Mouse (Mus musculus): Measurements from ENCODE around the gene Wdr61. TPM values are rescaled to one million over a fixed set of nuclear protein-coding genes. Genes with fewer than 3 reads are reported as not detected.

Gene Wdr61
- polyA plus RNA-seq, 1 experiment from 2014 or later = 90.1 TPM

- Histone ChIP-seq H3K9ac (ENCODE audit: low read depth, low read length) (no peak overlapping the region), H3K4me1 (ENCODE audit: control insufficient read depth, insufficient read depth, low read depth, low read length) (peaks cover 12% of the 10 kb centered on the region), H3K36me3 (ENCODE audit: control insufficient read depth, insufficient read depth, low read length) (no peaks in the 10 kb centered on the region), H3K9me3 (ENCODE audit: control insufficient read depth, low read length) (no peaks in the 10 kb centered on the region), H3K27me3 (replicated peaks; ENCODE audit: control insufficient read depth, insufficient read depth, low read length) (no peaks in the 10 kb centered on the region), H3K4me2 (ENCODE audit: low read length) (no peak overlapping the region), H3K27ac (ENCODE audit: low read depth, low read length) (no peak overlapping the region), H3K4me3 (ENCODE audit: low read length) (no peak overlapping the region)
- ATAC-seq = no peak
- WGBS = 19% methylated on average over 9 of the region's 9 CpGs
These were observed 2.0 kb upstream of the Wdr61 start for GRCm38 (mm10) chr9:54736284-54736701.

DNA sequence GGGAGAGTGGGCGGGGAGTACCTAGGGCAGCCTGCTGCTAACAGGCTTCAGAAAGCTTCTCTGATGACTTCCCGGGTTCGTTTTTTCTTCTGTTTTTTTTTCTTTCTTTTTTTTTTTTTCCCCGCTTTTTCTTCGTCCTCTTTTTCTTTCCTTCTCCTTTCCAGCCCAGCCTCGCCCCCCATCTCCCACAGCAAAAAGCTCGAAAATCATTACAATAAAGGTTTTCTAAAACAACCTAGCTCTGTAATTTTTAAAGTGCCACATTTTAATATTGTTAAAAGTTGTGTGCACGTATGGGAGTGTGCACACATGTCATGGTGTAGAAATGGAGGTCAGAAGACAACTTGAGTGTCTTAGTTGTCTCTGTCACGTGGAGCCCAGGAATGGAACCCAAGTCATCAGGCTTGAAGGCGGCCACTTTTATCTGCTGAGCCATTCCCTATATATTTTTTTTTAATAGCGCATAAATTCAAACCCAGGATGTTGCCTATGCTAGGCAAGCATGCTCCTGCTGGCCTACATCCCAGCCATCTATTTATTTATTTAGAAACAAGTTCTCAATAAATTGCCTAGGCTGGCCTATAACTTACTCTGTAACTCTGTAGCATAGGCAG lies 427 bp upstream of the Wdr61 start:
- H3K4me3 ChIP-seq (ENCODE audit: low read length) = peak overlapping the region; percentile 63
- peak overlapping the region; percentile 77 for H3K9ac ChIP-seq (ENCODE audit: low read depth, low read length)
- peak overlapping the region; percentile 36; the same call in 1 of the 2 replicates for H3K27ac ChIP-seq (ENCODE audit: low read depth, low read length)
- WGBS = 24% methylated on average over 11 of the region's 11 CpGs
- no peaks in the 10 kb centered on the region for H3K36me3 ChIP-seq (ENCODE audit: control insufficient read depth, insufficient read depth, low read length)
- H3K9me3 ChIP-seq (ENCODE audit: control insufficient read depth, low read length) = no peaks in the 10 kb centered on the region
- peaks cover 12% of the 10 kb centered on the region for H3K4me1 ChIP-seq (ENCODE audit: control insufficient read depth, insufficient read depth, low read depth, low read length)
- H3K27me3 ChIP-seq (replicated peaks; ENCODE audit: control insufficient read depth, insufficient read depth, low read length) = no peaks in the 10 kb centered on the region
- no peak for ATAC-seq
- peak overlapping the region; percentile 77 for H3K4me2 ChIP-seq (ENCODE audit: low read length)

DNA sequence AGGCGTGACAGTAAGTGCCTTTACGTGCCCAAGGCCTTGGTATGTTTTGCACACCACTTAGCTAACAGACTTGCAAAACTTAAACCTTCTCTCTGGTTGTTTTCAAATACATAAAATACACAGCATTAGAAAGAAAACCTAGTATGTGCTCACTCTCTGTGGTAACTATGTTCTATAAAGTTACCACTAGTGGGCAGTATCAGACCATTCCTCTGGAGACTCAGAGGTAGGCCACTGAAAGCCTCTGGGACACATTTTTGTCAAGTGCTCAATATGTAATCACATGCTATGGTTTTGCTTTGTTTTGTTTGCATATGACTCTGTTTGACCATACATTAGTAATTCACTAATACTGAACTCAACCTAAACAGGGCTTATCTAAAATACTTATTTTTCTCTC lies 2.2 kb downstream of the Wdr61 start:
- Histone ChIP-seq H3K9me3 (ENCODE audit: control insufficient read depth, low read length) (no peaks in the 10 kb centered on the region), H3K4me2 (ENCODE audit: low read length) (no peak overlapping the region), H3K36me3 (ENCODE audit: control insufficient read depth, insufficient read depth, low read length) (peaks cover 4% of the 10 kb centered on the region; the same call in 1 of the 2 replicates), H3K9ac (ENCODE audit: low read depth, low read length) (no peak overlapping the region), H3K27ac (ENCODE audit: low read depth, low read length) (no peak overlapping the region), H3K4me1 (ENCODE audit: control insufficient read depth, insufficient read depth, low read depth, low read length) (peaks cover 12% of the 10 kb centered on the region), H3K4me3 (ENCODE audit: low read length) (no peak overlapping the region), H3K27me3 (replicated peaks; ENCODE audit: control insufficient read depth, insufficient read depth, low read length) (no peaks in the 10 kb centered on the region)
- no peak for ATAC-seq
- 98% methylated on average over 2 of the region's 2 CpGs for WGBS

- H3K4me1 ChIP-seq (ENCODE audit: control insufficient read depth, insufficient read depth, low read depth, low read length) = no peaks in the 10 kb centered on the region
- no peaks in the 10 kb centered on the region for H3K9me3 ChIP-seq (ENCODE audit: control insufficient read depth, low read length)
- no peak for ATAC-seq
- no peak overlapping the region for H3K27ac ChIP-seq (ENCODE audit: low read depth, low read length)
- no peak overlapping the region for H3K4me2 ChIP-seq (ENCODE audit: low read length)
- no peak overlapping the region for H3K9ac ChIP-seq (ENCODE audit: low read depth, low read length)
- 88% methylated on average over 5 of the region's 5 CpGs for WGBS
- no peak overlapping the region for H3K4me3 ChIP-seq (ENCODE audit: low read length)
- H3K36me3 ChIP-seq (ENCODE audit: control insufficient read depth, insufficient read depth, low read length) = peaks cover 41% of the 10 kb centered on the region
- H3K27me3 ChIP-seq (replicated peaks; ENCODE audit: control insufficient read depth, insufficient read depth, low read length) = no peaks in the 10 kb centered on the region
These were observed 8.0 kb downstream of the Wdr61 start for GRCm38 (mm10) chr9:54726315-54726714.

DNA sequence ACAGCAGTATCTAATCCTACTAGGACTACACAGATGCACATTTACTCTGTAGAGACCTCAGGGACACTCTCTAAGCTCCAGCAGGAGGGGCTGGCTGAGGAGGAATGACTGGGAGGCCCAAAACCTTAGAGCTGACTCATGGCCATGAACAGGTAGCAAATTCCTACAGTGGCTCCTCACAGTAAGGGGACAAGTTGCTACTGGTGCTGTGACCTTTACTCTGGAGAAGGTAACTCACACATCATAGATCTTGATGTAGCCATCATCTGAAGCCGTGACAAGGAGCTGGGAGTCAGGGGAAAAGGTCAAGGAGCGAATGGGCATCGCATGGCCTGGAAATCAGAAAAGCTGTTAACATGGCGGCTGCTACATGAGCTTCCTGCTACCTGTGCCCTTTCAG lies 11.7 kb downstream of the Wdr61 start:
- WGBS = 99% methylated on average over 4 of the region's 4 CpGs
- H3K27ac ChIP-seq (ENCODE audit: low read depth, low read length) = no peak overlapping the region
- no peak overlapping the region for H3K4me3 ChIP-seq (ENCODE audit: low read length)
- H3K9ac ChIP-seq (ENCODE audit: low read depth, low read length) = no peak overlapping the region
- peaks cover 51% of the 10 kb centered on the region for H3K36me3 ChIP-seq (ENCODE audit: control insufficient read depth, insufficient read depth, low read length)
- no peaks in the 10 kb centered on the region for H3K9me3 ChIP-seq (ENCODE audit: control insufficient read depth, low read length)
- H3K4me1 ChIP-seq (ENCODE audit: control insufficient read depth, insufficient read depth, low read depth, low read length) = no peaks in the 10 kb centered on the region
- H3K27me3 ChIP-seq (replicated peaks; ENCODE audit: control insufficient read depth, insufficient read depth, low read length) = no peaks in the 10 kb centered on the region
- H3K4me2 ChIP-seq (ENCODE audit: low read length) = no peak overlapping the region
- ATAC-seq = no peak

DNA sequence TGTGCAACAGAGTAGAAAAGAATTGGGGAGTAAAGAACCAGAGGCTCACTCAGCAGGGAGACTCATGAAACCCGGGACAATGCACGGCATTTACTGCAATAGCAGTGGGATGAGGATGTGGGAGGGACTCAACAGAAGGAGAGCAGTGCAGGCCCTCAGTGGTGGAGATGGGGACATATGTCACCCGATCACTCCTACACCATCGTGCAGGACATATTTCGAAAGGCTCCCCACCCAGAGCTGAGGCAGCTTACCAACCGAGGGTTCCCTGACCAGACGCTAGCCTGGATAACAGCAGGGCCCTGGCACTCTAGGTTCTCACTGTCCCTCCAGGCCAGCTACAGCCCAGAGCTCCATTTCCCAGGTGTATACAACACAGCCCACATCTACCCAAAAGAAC lies 12.2 kb downstream of the Wdr61 start:
- Histone ChIP-seq H3K4me3 (ENCODE audit: low read length) (no peak overlapping the region), H3K4me2 (ENCODE audit: low read length) (no peak overlapping the region), H3K9me3 (ENCODE audit: control insufficient read depth, low read length) (no peaks in the 10 kb centered on the region), H3K9ac (ENCODE audit: low read depth, low read length) (no peak overlapping the region), H3K4me1 (ENCODE audit: control insufficient read depth, insufficient read depth, low read depth, low read length) (no peaks in the 10 kb centered on the region), H3K27ac (ENCODE audit: low read depth, low read length) (no peak overlapping the region), H3K36me3 (ENCODE audit: control insufficient read depth, insufficient read depth, low read length) (peaks cover 52% of the 10 kb centered on the region), H3K27me3 (replicated peaks; ENCODE audit: control insufficient read depth, insufficient read depth, low read length) (no peaks in the 10 kb centered on the region)
- ATAC-seq = no peak
- WGBS = 72% methylated on average over 7 of the region's 7 CpGs

- ATAC-seq = no peak
- Histone ChIP-seq H3K4me2 (ENCODE audit: low read length) (no peak overlapping the region), H3K27ac (ENCODE audit: low read depth, low read length) (no peak overlapping the region), H3K9ac (ENCODE audit: low read depth, low read length) (no peak overlapping the region), H3K27me3 (replicated peaks; ENCODE audit: control insufficient read depth, insufficient read depth, low read length) (no peaks in the 10 kb centered on the region), H3K4me1 (ENCODE audit: control insufficient read depth, insufficient read depth, low read depth, low read length) (no peaks in the 10 kb centered on the region), H3K36me3 (ENCODE audit: control insufficient read depth, insufficient read depth, low read length) (peaks cover 43% of the 10 kb centered on the region), H3K9me3 (ENCODE audit: control insufficient read depth, low read length) (no peaks in the 10 kb centered on the region), H3K4me3 (ENCODE audit: low read length) (no peak overlapping the region)
- 88% methylated on average over 3 of the region's 3 CpGs for WGBS
These were observed 16.8 kb downstream of the Wdr61 start for GRCm38 (mm10) chr9:54717527-54717926.

- WGBS = 95% methylated on average over 3 of the region's 3 CpGs
- Histone ChIP-seq H3K27ac (ENCODE audit: low read depth, low read length) (no peak overlapping the region), H3K27me3 (replicated peaks; ENCODE audit: control insufficient read depth, insufficient read depth, low read length) (no peaks in the 10 kb centered on the region), H3K4me1 (ENCODE audit: control insufficient read depth, insufficient read depth, low read depth, low read length) (no peaks in the 10 kb centered on the region), H3K9ac (ENCODE audit: low read depth, low read length) (no peak overlapping the region), H3K4me2 (ENCODE audit: low read length) (no peak overlapping the region), H3K4me3 (ENCODE audit: low read length) (no peak overlapping the region), H3K9me3 (ENCODE audit: control insufficient read depth, low read length) (no peaks in the 10 kb centered on the region), H3K36me3 (ENCODE audit: control insufficient read depth, insufficient read depth, low read length) (peaks cover 35% of the 10 kb centered on the region)
- no peak for ATAC-seq
These were observed 18.5 kb downstream of the Wdr61 start for GRCm38 (mm10) chr9:54715776-54716175.

DNA sequence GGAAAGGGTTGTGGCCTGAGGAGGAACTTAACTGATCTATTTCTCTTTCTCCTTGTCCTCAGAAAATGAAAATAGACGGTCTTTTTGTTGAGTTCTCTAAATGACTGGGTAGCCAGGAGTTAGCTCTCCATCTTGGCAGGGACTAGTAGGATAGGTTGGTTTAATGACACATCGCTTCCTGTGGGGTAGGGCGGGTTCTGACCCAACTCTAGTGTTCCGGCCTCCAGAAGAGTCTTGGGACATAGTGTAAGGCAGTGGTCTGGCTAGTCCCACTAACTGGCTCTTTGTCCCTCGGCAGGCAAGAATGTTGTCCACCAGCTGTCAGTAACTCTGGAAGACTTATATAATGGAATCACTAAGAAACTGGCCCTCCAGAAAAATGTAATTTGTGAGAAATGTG lies 26.2 kb downstream of the Wdr61 start:
- no peaks in the 10 kb centered on the region for H3K4me1 ChIP-seq (ENCODE audit: control insufficient read depth, insufficient read depth, low read depth, low read length)
- H3K9me3 ChIP-seq (ENCODE audit: control insufficient read depth, low read length) = no peaks in the 10 kb centered on the region
- peaks cover 11% of the 10 kb centered on the region; the same call in 1 of the 2 replicates for H3K36me3 ChIP-seq (ENCODE audit: control insufficient read depth, insufficient read depth, low read length)
- 90% methylated on average over 5 of the region's 5 CpGs for WGBS
- no peak for ATAC-seq
- no peak overlapping the region for H3K4me3 ChIP-seq (ENCODE audit: low read length)
- no peak overlapping the region for H3K9ac ChIP-seq (ENCODE audit: low read depth, low read length)
- no peak overlapping the region for H3K4me2 ChIP-seq (ENCODE audit: low read length)
- H3K27ac ChIP-seq (ENCODE audit: low read depth, low read length) = no peak overlapping the region
- H3K27me3 ChIP-seq (replicated peaks; ENCODE audit: control insufficient read depth, insufficient read depth, low read length) = no peaks in the 10 kb centered on the region
